Mouse (Mus musculus) 3T3-L1 (cell line): Measurements from ENCODE around the gene Ccdc169.
A peak's percentile ranks its signal among the peaks of the same experiment; 100 is the strongest.

Source experiments
- DNase-seq: peaks from one replicate; pipeline ENCODE4 v3.0.0-alpha.2; 2015; ENCODE audit warnings: low read depth, low spot score

Gene Ccdc169

GRCm38 (mm10) chr3:55122336-55122870 is 14.7 kb upstream of the Ccdc169 start:
- peak; percentile 46 for DNase-seq

DNA sequence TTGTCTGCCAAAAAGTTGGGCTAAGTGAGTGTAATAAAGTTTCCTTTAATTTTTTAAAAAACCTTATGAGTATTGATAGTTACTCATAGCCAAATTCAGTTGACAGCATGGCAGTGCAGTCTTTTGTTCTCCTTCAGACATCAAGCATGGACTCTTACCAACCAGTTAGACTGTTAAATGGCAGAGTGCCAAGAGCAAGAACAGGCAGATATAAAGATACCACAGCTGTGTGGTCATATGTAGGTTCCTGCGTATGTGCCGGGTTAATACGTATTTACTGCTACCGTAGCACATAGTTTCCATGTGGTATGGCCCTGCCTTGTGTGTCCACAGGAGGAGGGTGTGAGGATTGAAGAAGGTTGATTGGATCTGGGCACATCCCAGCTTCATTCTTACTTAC is 14.1 kb upstream of the Ccdc169 start:
- no peak for DNase-seq

DNA sequence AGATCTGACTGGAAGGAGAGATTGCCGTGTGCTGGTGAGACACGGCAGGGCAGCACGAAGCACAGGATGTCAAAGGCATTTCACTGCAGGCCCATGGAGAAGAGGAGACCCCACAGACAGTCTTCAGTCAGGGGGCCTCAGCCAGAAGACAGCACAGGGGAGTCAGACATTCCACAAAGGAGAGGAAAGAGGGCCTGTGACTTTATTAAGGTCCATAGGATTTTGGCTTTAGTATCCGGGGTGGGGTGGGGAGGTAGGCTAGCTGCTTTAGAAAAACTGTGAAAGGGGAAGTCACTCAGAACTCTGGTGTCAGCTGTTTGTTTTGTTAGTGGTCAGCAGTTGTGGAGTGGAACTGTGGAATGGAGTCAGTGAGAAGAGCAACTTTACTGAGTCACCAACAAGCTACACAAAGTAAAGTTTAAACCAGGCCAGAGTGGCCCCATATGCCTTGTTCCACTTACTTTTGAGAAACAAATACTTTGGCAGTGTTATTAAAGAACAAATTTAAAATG is 7.9 kb upstream of the Ccdc169 start:
- DNase-seq: no peak

DNA sequence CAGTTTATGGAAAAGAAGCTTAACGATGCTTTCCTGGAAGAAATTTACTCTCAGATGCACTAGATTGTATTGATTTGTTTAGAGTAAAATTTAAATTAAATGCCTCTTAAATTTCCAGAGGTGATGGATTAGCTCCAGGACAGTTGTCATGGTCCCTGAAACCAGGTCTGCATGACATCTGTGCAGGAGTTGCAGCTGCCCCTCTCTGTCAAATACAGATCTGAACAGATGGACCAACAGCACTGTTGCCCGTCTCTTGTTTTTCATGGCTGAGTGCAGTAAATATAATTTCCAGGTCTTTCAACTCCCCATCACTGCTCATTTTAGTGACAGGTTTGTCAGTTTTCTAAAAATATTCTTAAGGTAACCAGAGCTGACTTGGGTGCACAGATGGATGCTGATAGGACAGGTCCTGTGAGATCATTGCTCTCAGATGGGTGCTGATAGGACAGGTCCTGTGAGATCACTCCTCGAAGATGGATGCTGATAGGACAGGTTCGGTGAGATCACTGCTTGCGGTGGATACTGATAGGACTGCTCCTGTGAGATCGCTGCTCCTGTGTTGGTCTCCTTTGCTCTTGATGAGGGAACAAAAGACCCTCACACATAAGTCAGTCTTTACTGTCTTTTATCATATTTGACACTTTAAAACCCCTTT is 5.4 kb upstream of the Ccdc169 start:
- DNase-seq: no peak

DNA sequence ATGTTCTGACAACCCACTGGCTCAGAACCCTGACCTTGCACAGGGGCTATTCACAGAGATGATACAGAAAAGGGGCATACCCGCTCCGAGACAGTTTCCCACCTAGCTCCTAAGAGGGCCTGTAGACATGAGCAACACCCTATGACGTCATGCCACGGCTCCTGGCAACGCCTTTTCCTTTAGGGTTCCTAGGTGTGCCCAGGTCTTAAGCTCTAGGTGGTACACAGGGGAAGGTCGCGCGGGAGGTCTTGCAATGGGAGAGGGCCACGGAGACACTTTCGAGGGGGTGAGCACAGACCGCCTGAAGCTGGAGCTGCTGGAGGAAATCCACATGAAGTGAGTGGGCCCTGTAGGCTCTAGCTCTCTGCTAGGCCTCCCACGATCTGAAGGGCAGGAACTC is 2.7 kb downstream of the Ccdc169 start:
- no peak for DNase-seq

GRCm38 (mm10) chr3:55141401-55141800 is 4.3 kb downstream of the Ccdc169 start:
- DNase-seq: no peak

DNA sequence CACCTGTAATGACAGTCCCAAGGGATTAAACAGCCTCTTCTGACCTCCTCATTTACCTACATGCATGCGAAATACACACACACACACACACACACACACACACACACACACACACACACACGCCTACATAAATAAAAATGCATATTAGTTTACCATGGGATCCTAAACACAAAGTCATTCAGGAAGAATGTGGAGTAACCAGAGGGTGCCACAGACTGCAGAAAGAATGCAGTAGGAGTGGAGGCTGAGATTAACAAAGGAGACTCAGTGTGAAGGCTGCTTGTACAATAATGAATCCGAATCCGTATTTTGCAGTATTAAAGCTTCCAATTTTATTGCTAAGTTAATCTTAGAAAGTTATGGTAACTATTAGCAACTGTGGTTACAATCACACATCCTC is 7.8 kb downstream of the Ccdc169 start:
- DNase-seq: peak; percentile 78

DNA sequence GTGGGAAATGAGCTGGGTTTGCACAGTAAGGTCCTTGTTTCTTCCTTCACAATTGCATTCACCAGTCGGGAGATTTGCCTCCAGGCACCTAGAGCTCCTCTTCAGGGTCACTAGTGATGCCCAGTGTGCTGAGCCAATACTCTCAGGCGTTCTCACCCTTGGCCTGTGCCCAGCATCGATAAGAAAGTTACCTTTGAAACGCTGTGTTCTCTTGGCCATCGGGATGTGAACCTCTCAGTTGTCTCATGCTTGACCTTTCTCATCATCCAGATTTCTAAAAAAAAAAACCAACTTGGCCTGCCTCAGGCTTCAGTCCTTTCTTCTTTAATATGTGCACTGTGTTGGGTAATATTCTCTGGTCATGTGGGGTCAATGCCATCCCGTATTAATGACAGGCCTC is 9.3 kb downstream of the Ccdc169 start:
- no peak for DNase-seq

- DNase-seq: peak; percentile 12
Measured at GRCm38 (mm10) chr3:55147156-55147555, 10.0 kb downstream of the Ccdc169 start.

- peak; percentile 32 for DNase-seq
Measured at GRCm38 (mm10) chr3:55148091-55148490, 11.0 kb downstream of the Ccdc169 start.

DNA sequence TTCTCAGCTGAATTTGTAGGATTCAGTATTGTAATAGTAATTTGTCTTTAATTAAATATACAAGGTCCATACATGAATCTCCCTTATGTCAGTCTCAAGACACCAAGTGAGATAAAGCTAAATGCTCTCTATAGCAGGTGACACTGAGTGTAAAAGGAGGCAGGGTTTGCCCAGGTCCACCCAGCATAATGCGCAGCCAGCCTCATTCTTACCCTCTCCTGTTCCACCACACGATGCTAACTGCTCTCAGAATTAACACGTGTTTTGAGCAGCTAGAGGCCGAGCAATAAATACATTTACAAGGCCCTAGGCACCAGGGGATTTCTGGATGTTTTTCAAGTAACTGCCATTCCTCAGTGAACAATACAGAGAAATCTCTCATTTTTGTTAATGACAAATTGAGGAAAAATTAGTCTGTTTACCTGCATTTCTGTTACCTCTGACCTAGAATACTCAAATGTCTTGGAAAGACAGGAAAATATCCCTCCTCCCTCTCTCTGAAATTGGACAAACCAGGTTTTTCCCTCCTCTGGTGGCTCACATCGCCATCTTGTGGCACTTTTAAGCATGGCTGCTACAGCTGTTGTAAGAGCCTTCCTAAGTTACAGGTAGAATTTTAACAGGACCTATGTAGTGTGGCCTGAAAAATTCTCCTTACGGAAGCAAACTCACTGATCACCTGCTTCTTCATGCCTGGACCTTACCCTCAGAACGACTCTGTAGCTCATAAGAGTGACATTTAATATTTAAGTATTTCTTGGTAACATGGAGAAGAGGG is 14.7 kb downstream of the Ccdc169 start:
- peak; percentile 85 for DNase-seq

GRCm38 (mm10) chr3:55152673-55153334 is 15.7 kb downstream of the Ccdc169 start:
- DNase-seq: peak; percentile 86

DNA sequence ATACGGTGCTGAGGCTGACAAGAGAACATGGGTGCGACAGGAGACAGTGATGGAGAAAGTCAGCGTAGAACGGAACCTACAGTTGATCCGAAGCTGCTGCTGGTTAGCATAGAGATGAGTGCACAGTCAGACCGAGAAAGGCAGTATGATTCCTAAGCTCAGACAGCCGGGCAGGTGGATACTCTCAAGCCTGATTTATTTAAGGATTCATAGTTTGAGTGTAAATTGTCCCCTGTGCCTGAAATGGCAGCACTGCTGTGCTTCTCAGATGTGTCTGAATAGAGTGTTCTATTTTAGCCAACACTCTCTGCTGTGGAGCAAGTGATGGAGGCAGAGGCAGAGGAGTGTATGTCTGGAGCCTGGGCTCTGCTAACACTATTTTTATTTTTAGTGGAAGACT is 17.0 kb downstream of the Ccdc169 start:
- no peak for DNase-seq

- no peak for DNase-seq
Measured at GRCm38 (mm10) chr3:55157413-55157812, 20.3 kb downstream of the Ccdc169 start.

DNA sequence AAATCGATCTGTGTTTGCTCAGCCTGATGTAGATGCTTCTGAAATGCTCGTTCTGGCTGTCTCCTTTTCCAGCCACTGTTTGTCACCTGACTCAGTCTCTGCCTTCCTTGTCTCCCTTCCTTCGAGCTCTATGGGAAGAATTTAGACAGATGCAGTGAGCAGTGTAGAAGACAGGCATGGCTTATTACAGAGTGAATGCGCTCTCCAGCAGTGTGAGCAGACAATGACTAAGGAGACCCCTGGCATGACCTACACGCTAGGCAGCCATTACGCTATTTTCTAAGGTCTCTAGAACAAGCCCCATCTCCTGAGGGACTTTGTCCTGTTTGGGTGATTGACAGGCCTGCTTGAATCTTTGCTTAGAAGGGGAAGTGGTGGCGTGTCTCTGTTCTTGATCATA is 24.0 kb downstream of the Ccdc169 start:
- DNase-seq: no peak

- DNase-seq: no peak
Measured at GRCm38 (mm10) chr3:55163510-55163909, 26.4 kb downstream of the Ccdc169 start.

GRCm38 (mm10) chr3:55172478-55172877 is 35.3 kb downstream of the Ccdc169 start:
- peak; percentile 53 for DNase-seq

GRCm38 (mm10) chr3:55177271-55177670 is 40.1 kb downstream of the Ccdc169 start:
- no peak for DNase-seq

GRCm38 (mm10) chr3:55181766-55182165 is 44.6 kb downstream of the Ccdc169 start, which contains the start of gene Sohlh2:
Gene Sohlh2, plus strand, starts transcription at chr3:55182028.
- no peak for DNase-seq

GRCm38 (mm10) chr3:55191668-55192067 is 54.5 kb downstream of the Ccdc169 start:
- DNase-seq: no peak

DNA sequence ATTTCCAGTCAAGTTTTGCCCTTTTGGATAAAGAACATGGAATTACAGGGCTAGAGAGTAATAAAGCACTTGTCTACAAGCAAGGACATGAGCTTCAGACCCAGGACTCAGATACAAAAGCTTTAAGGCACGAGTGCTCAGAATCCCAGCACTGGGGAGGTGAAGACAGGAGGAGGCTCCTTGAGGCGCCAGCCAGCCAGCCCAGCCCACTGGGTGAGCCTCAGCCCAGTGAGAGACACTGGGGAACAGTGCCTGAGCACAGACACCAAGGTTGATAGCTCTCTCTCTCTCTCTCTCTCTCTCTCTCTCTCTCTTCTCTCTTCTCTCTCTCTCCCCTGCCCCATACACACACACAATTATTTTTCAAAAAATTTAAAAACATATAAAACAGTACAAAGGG is 56.2 kb downstream of the Ccdc169 start:
- no peak for DNase-seq

- no peak for DNase-seq
Measured at GRCm38 (mm10) chr3:55194792-55195191, 57.7 kb downstream of the Ccdc169 start.
